Mouse (Mus musculus) ES-Bruce4 (cell line): ENCODE data around the gene Pola2. TPM values are rescaled to one million over a fixed set of nuclear protein-coding genes. Genes with fewer than 3 reads are reported as not detected.

Experiments used
- H3K27ac ChIP-seq: 2 replicates; pipeline ENCODE4 v1.5.1; 2012; ENCODE audit warnings: low read length, inconsistent platforms; ENCODE audit not compliant: insufficient read depth
- H3K27me3 ChIP-seq: 2 replicates; pipeline ENCODE4 v1.6.1; 2012; ENCODE audit warnings: mild to moderate bottlenecking, low read length, inconsistent platforms; ENCODE audit not compliant: control insufficient read depth, poor library complexity, insufficient read depth, severe bottlenecking
- H3K36me3 ChIP-seq: 2 replicates; pipeline ENCODE4 v1.6.1; 2012; ENCODE audit warnings: inconsistent platforms, mild to moderate bottlenecking, low read length, moderate library complexity; ENCODE audit not compliant: control insufficient read depth, poor library complexity, insufficient read depth, severe bottlenecking
- H3K4me1 ChIP-seq: one replicate; pipeline ENCODE4 v1.8.1; 2011; ENCODE audit warnings: low read length; ENCODE audit not compliant: control insufficient read depth, insufficient read depth
- H3K4me3 ChIP-seq: 2 replicates; pipeline ENCODE4 v1.5.1; 2011; ENCODE audit warnings: low read depth, mild to moderate bottlenecking, low read length
- H3K9ac ChIP-seq: 2 replicates; pipeline ENCODE4 v1.6.1; 2012; ENCODE audit warnings: low read depth, mild to moderate bottlenecking, inconsistent platforms; ENCODE audit not compliant: poor library complexity, severe bottlenecking
- H3K9me3 ChIP-seq: replicated peaks from 2 replicates; pipeline ENCODE4 v1.6.1; 2012; ENCODE audit warnings: mild to moderate bottlenecking, low read length, inconsistent platforms; ENCODE audit not compliant: control insufficient read depth, poor library complexity, insufficient read depth, severe bottlenecking
- CTCF ChIP-seq: IDR thresholded peaks from one replicate; pipeline ENCODE4 v1.8.1; 2011; ENCODE audit warnings: low read depth, low read length
- EP300 ChIP-seq: IDR thresholded peaks from 2 replicates; pipeline ENCODE4 v1.6.1; 2011; ENCODE audit warnings: low read depth, low read length; ENCODE audit not compliant: insufficient read depth
- POLR2A ChIP-seq: IDR thresholded peaks from one replicate; pipeline ENCODE4 v1.8.1; 2011; ENCODE audit warnings: low read length; ENCODE audit not compliant: insufficient read depth
- polyA plus RNA-seq: library from polyadenylated mRNA; stranded (reverse); fragments of >200 nt; gene quantifications from 2 replicates; pipeline ENCODE4 v1.2.4, GENCODE M21; 2011; ENCODE audit warnings: low read depth; ENCODE audit not compliant: missing spikeins, insufficient read depth, insufficient read length

Gene Pola2
- polyA plus RNA-seq, 1 experiment, result 95.9 TPM

DNA sequence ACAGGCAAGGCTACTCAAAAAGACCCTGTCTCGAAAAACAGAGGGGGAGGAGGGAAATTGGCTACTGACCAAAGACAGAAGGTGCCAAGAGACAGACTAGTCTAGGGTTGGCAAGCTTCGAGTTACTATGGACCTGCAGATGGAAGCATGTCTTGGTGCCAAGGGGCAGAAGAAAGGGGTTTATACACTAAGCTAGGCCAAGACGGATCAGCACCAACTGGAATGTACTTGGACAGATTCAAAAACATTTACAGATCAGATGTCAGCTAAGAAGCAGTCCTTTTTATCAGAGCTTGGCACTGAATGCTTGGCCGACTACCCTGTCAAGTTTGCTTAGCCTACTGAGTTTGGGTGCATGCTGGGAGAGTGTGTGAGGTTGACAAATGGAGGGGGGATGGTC lies 11.7 kb upstream of the Pola2 start:
- Histone ChIP-seq H3K9ac (no peak overlapping the region), H3K4me3 (no peak overlapping the region), H3K4me1 (no peaks in the 10 kb centered on the region), H3K27ac (no peak overlapping the region), H3K27me3 (no peaks in the 10 kb centered on the region), H3K36me3 (no peaks in the 10 kb centered on the region), H3K9me3 (no peaks in the 10 kb centered on the region)
- no peak for TF ChIP-seq CTCF
- TF ChIP-seq POLR2A, result no peak
- TF ChIP-seq EP300, result no peak

DNA sequence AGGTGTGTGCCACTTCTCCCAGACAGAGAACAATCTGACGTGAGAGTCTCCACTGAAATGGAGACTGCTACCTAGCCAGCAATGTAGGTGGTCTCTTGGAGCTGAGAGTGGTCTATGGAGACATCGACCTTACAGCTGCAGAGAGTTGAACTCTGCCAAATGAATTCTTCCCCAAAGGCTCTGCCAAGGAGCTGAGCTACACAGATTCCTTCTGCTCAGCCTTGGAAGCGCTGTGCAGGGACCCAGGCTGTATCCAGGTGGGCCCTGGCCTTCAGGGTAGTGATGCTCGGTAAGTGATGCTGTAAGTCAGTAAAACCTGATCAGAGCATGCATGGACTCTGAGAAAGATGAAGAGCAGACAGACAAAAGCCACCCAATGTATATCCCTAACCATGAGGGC lies 11.1 kb upstream of the Pola2 start:
- no peak overlapping the region for H3K4me3 ChIP-seq
- H3K9me3 ChIP-seq, result no peaks in the 10 kb centered on the region
- no peaks in the 10 kb centered on the region for H3K36me3 ChIP-seq
- H3K27me3 ChIP-seq, result no peaks in the 10 kb centered on the region
- no peaks in the 10 kb centered on the region for H3K4me1 ChIP-seq
- TF ChIP-seq CTCF, result no peak
- no peak overlapping the region for H3K27ac ChIP-seq
- H3K9ac ChIP-seq, result no peak overlapping the region

DNA sequence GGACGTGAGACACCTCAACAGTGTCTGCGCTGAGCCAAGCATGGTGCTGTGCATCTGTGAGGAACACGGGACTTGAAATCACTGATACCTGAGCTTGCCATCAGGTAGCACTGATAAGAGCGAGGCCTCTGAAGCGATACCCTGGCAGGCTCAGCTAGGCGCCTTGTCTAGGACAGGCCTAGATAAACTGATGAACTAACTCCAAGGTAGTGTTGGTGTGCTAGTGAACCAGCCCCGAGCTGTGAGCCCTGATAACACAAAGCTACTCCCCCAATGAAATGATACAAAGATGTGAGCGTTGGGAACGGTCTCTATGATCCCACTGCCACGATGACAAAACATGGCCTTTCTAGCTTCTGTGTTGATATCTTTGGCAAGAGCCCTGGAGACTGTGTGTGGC lies 3.7 kb upstream of the Pola2 start:
- Histone ChIP-seq H3K4me3 (no peak overlapping the region), H3K9me3 (no peaks in the 10 kb centered on the region), H3K36me3 (no peaks in the 10 kb centered on the region), H3K4me1 (peaks cover 6% of the 10 kb centered on the region), H3K27ac (no peak overlapping the region), H3K9ac (no peak overlapping the region), H3K27me3 (no peaks in the 10 kb centered on the region)
- TF ChIP-seq EP300 (no peak), POLR2A (no peak), CTCF (no peak)

DNA sequence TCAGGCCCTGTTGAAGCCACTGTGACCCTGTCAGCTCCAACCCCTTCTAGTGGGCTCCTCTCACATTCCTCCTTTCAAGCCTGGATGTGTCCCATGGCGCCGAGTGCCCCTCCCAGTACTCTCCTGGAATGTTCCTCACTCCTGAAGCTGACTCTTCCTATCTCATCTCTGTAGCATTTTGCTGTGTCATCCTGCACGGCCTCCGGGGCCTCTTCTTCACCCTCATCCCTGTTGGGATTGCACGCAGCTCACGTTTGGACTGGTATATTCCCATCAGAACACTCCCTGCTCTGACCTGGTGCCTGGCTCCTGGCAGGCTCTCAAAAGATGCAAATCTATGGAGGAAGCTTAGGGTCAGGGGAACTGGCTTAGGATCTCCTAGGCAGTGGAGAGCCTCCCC lies 2.8 kb upstream of the Pola2 start:
- H3K4me3 ChIP-seq, result no peak overlapping the region
- peak overlapping the region; percentile 17; the same call in 1 of the 2 replicates for H3K27ac ChIP-seq
- H3K27me3 ChIP-seq, result no peaks in the 10 kb centered on the region
- peaks cover 6% of the 10 kb centered on the region for H3K4me1 ChIP-seq
- no peak overlapping the region for H3K9ac ChIP-seq
- H3K9me3 ChIP-seq, result no peaks in the 10 kb centered on the region
- H3K36me3 ChIP-seq, result 0 out of 2 replicates have a peak, but pooled peaks cover under 1% of the 10 kb centered on the region
- TF ChIP-seq EP300 (no peak), CTCF (no peak), POLR2A (no peak)

DNA sequence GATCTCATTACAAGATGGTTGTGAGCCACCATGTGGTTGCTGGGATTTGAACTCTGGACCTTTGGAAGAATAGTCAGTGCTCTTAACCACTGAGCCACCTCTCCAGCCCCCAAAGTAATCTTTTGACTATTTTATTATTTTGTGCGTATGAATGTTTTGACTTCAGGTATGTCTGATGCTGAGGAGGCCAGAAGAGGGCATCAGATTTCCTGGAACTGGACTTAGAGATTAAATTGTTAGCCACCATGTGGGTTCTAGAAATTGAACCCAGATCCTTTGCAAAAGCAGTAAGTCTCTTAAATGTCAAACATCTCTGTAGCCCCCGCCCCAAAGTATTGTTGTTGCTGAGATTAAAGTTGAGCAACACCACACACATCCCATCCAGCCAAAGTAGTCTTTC lies 1.9 kb upstream of the Pola2 start:
- Histone ChIP-seq H3K4me1 (peaks cover 6% of the 10 kb centered on the region), H3K27me3 (no peaks in the 10 kb centered on the region), H3K9ac (no peak overlapping the region), H3K4me3 (no peak overlapping the region), H3K27ac (no peak overlapping the region), H3K9me3 (no peaks in the 10 kb centered on the region), H3K36me3 (peaks cover 8% of the 10 kb centered on the region; the same call in 1 of the 2 replicates)
- TF ChIP-seq EP300, result no peak
- TF ChIP-seq POLR2A, result no peak
- TF ChIP-seq CTCF, result no peak

DNA sequence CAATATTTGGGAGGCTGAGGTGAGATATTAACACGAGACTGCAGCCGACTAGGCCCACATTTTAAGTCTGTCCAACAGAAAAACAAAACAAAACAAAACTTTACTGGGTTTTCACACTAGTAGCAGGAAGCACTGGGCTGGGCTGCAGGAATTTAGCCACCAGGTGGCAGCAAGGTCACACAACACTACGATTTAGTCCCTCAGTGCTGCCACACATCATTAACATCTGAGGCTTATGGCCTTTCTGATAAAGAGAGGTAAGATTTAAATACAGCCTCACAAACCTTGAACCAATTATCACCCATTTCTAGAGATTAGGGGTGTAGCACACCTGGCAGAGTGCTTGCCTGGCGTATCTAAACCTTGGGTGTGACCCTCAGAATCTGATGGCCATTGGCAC lies 1.3 kb upstream of the Pola2 start:
- Histone ChIP-seq H3K27ac (peak overlapping the region; percentile 30; the same call in 1 of the 2 replicates), H3K36me3 (peaks cover 8% of the 10 kb centered on the region; the same call in 1 of the 2 replicates), H3K4me3 (no peak overlapping the region), H3K9me3 (no peaks in the 10 kb centered on the region), H3K4me1 (peaks cover 6% of the 10 kb centered on the region), H3K9ac (peak overlapping the region; percentile 67; the same call in 1 of the 2 replicates), H3K27me3 (no peaks in the 10 kb centered on the region)
- TF ChIP-seq POLR2A (no peak), CTCF (peak; percentile 89)
